ENCODE assay signal across 8 mouse cellular contexts in genomic region chr5:104859962-104860525, GRCm38 (mm10). TPM values are rescaled to one million over a fixed set of nuclear protein-coding genes. Genes with fewer than 3 reads are reported as not detected.
DNase-seq lines count a peak whose midpoint lies in the region; ATAC-seq lines count a peak whose summit lies in the region.
"Not testable (repeated sequence)": the region's sequence is repeated elsewhere in the genome, so short reads cannot be mapped to it uniquely, and the experiment has no call there.

TSS of gene Zfp951 (minus strand) at chr5:104860070.

- H3K9me3 ChIP-seq in embryonic facial prominence, embryonic 12.5 days: not testable (repeated sequence)

- not testable (repeated sequence) for H3K27me3 ChIP-seq in embryonic facial prominence, embryonic 12.5 days

- 40% methylated on average over 11 of the region's 12 CpGs for WGBS in embryonic facial prominence, embryonic 12.5 days

- intact Hi-C loops in left cerebral cortex, postnatal 25 days (cut with DNase I): not testable (repeated sequence)

- H3K9ac ChIP-seq in embryonic facial prominence, embryonic 12.5 days: not testable (repeated sequence)

- H3K4me2 ChIP-seq in embryonic facial prominence, embryonic 12.5 days (replicated peaks): not testable (repeated sequence)

- peak; percentile 52 for DNase-seq in adrenal gland, adult 8-10 months
- peak; percentile 83 to 88 for DNase-seq in heart, adult 18-20 months
- DNase-seq in kidney, adult 11 months: peak; percentile 75
- peak; percentile 75 to 86 for DNase-seq in left cerebral cortex, postnatal 25 days (ENCODE audit: low spot score in 2 of 2)
- peak; percentile 64 to 75 for DNase-seq in right cerebral cortex, postnatal 10 days (ENCODE audit: low spot score in 2 of 2)
- DNase-seq in urinary bladder, postnatal 36 days (ENCODE audit: low spot score in 2 of 2): peak; percentile 59 to 67

- H3K4me1 ChIP-seq in embryonic facial prominence, embryonic 12.5 days: not testable (repeated sequence)

- H3K36me3 ChIP-seq in embryonic facial prominence, embryonic 12.5 days: not testable (repeated sequence)

- peak within 1 kb of the TSS; percentile 27 for H3K4me3 ChIP-seq in embryonic facial prominence, embryonic 12.5 days

- not testable (repeated sequence) for H3K27ac ChIP-seq in embryonic facial prominence, embryonic 12.5 days

- peak; percentile 75; the same call in 1 of the 2 replicates for ATAC-seq in embryonic facial prominence, embryonic 12.5 days (ENCODE audit: insufficient number of reproducible peaks, insufficient read depth, low FRiP score, low TSS enrichment)
- ATAC-seq in megakaryocyte progenitor cell, adult 5-6 weeks (replicated peaks; ENCODE audit: poor library complexity): peak; percentile 99

RNA-seq across cellular contexts. Expression of gene Zfp951, which starts in this region (rescaled TPM):
- 1 to 10 TPM; 4.2 to 8.3 (median 5.5) TPM for total RNA-seq in adrenal gland, adult 8-10 months (2022)
- 3.1 and 3.5 TPM in 2 replicates for polyA plus RNA-seq in embryonic facial prominence, embryonic 12.5 days (2016; fragmentation: Nextera tagmentation; extraction: Ambion mirVana)
- total RNA-seq in heart, adult 18-20 months (2021): 1 to 10 TPM; 1.0 to 1.3 TPM
- 1 to 10 TPM; 5.2 to 5.5 TPM for total RNA-seq in left cerebral cortex, postnatal 25 days (2021)
- total RNA-seq in megakaryocyte progenitor cell, adult 5-6 weeks (2015): 8.3 and 9.7 TPM in 2 replicates
- total RNA-seq in megakaryocyte progenitor cell, adult 5-6 weeks (2017): 6.3 and 9.0 TPM in 2 replicates
